Mouse (Mus musculus): ENCODE measurements around the gene Cdkn3. TPM values are rescaled to one million over a fixed set of nuclear protein-coding genes. Genes with fewer than 3 reads are reported as not detected.

Gene Cdkn3
- polyA plus RNA-seq, 1 experiment = 2.9 TPM

DNA sequence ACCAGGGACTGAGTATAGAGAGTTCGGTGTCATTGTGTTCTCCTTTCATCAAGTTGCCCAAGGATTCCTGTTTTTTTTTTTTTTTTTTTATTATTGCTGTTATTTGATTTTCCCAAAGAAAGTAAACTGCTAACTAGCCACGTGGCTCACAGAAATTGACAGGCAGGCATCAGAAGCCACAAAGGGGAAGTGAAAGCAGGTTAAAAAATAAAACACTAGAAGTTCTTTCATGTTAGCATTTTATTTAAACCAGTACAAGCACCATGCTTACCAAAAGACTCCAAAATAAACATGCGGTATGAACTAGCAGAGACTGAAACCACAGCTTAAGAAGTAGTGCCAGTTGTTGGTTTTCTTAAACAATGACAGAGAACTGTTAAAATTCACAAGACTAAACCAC is 47.6 kb downstream of the Cdkn3 start:
- no peak for TF ChIP-seq GATA1 (IDR thresholded peaks at IDR 0.05; ENCODE audit: low read length)

DNA sequence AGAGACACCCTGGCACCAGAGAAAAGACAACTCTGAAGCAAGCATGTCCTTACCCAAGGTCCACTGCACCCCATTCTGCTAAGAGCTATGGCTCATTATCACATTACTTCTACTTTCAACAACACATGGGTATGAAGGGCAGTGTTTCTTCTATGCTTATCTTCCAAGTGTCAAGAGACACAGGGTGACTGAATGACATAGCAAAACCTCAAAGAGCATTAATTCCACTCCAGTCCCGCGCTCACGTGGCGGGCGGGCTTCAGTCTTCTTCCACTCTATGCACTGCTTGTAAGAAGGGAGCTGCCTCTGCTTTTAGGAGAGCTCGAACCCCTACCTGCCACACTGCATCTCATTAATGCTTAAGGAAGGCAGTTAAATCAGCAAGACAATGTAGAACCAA is 55.3 kb downstream of the Cdkn3 start:
- TF ChIP-seq GATA1 (IDR thresholded peaks at IDR 0.05; ENCODE audit: low read length) = no peak

DNA sequence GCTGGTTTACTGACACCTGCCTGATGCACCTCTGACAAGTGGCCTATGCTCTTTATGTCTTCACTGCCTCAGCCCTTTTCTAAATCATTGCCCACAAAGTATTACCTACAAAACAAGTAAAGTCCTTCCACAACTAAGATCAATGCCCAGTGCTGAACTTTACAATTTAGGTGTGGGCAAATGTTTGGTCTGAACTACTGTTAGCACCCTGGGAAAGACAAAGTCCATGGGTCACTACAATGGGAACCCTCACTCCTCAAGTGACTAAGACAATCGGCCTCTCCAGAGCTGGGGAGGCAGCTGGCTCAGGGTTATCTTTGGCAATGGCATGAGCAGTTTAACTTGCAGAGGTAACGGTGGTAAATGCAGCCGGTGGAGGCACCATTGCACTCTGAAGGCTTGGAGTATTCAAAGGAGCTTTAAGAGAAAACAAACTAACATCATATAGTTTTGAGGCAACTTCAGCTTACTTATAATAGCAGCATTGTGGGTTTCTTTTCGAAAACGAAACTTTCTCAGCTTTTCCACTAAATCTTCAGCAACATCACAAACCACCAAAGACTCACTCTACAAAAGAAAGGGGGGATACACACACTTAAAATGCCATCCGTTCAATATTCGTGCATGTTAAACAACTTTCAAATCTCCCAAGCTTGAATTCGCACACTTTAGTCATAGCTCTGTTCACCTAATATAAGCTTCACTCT is 56.7 kb downstream of the Cdkn3 start:
- no peak for TF ChIP-seq GATA1 (IDR thresholded peaks at IDR 0.05; ENCODE audit: low read length)

DNA sequence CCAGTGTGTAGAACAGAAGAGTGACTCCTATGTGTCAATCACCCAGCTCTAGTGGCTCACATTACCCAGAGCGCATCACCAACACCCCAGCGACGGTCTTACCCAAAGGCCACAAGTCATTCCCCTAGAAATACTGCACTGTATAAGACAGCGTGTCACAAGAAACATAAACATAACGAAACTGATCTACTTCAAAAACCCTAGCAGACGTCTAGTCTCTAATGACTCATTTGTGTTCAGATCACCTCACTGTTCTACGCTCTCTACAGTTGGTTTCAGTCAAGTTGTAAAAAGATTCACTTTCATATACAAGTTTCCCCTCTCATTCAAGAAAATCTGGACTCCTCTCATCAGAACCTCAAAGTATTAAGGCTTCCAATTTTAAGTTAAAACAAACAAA is 58.4 kb downstream of the Cdkn3 start:
- no peak for TF ChIP-seq GATA1 (IDR thresholded peaks at IDR 0.05; ENCODE audit: low read length)

Other genes starting within 250 kb of the Cdkn3 start
- 106 and 121 TPM in 2 replicates for gene Cnih1, start 27.9 kb downstream of the Cdkn3 start, polyA plus RNA-seq (2012)
- gene Gmfb, start 61.7 kb downstream of the Cdkn3 start, polyA plus RNA-seq (2012) = 3.2 and 4.7 TPM in 2 replicates
- gene Cgrrf1, start 71.6 kb downstream of the Cdkn3 start, polyA plus RNA-seq (2012) = 8.2 and 13.1 TPM in 2 replicates
- gene Samd4, start 122.3 kb downstream of the Cdkn3 start, polyA plus RNA-seq (2012) = not detected in 2 replicates

Data from G1E-ER4 (cell line).